Mouse (Mus musculus) thymus, postnatal 25 days (tissue): ENCODE measurements around the gene Abcb10.
"Not testable (repeated sequence)": the region's sequence is repeated elsewhere in the genome, so short reads cannot be mapped to it uniquely, and the experiment has no call there.

Source experiments
- DNase-seq: peaks from one replicate; pipeline ENCODE4 v3.0.0; 2022

The Abcb10 gene

GRCm38 (mm10) chr8:123982826-123983400 lies at the start of gene Abcb10:
Abcb10 (minus strand) TSS chr8:123983122.
- DNase-seq: peak; percentile 66

GRCm38 (mm10) chr8:124027831-124028230 lies 44.9 kb upstream of the Abcb10 start:
- no peak for DNase-seq

GRCm38 (mm10) chr8:124026265-124026664 lies 43.3 kb upstream of the Abcb10 start:
- DNase-seq: not testable (repeated sequence)

- DNase-seq: peak; percentile 97
Observed at GRCm38 (mm10) chr8:124021237-124022227, 38.6 kb upstream of the Abcb10 start, which contains the start of the genes Taf5l and Urb2. Taf5l (minus strand) TSS chr8:124021397. Urb2 (plus strand) TSS chr8:124021508.

GRCm38 (mm10) chr8:124020439-124021236 lies 37.7 kb upstream of the Abcb10 start:
- peak; percentile 71 for DNase-seq

- DNase-seq: peak; percentile 17
Observed at GRCm38 (mm10) chr8:124019782-124020181, 36.9 kb upstream of the Abcb10 start.

- no peak for DNase-seq
Observed at GRCm38 (mm10) chr8:124014751-124015150, 31.8 kb upstream of the Abcb10 start.

- DNase-seq: not testable (repeated sequence)
Observed at GRCm38 (mm10) chr8:124014299-124014698, 31.4 kb upstream of the Abcb10 start.

GRCm38 (mm10) chr8:124011989-124012586 lies 29.2 kb upstream of the Abcb10 start:
- no peak for DNase-seq

GRCm38 (mm10) chr8:124011580-124011979 lies 28.7 kb upstream of the Abcb10 start:
- no peak for DNase-seq

- no peak for DNase-seq
Observed at GRCm38 (mm10) chr8:124007829-124008228, 24.9 kb upstream of the Abcb10 start.

GRCm38 (mm10) chr8:124002546-124003108 lies 19.7 kb upstream of the Abcb10 start:
- DNase-seq: no peak

GRCm38 (mm10) chr8:123999568-123999967 lies 16.6 kb upstream of the Abcb10 start:
- no peak for DNase-seq

- DNase-seq: no peak
Observed at GRCm38 (mm10) chr8:123993997-123994396, 11.1 kb upstream of the Abcb10 start.

GRCm38 (mm10) chr8:123993597-123993996 lies 10.7 kb upstream of the Abcb10 start:
- no peak for DNase-seq

- DNase-seq: peak; percentile 3
Observed at GRCm38 (mm10) chr8:123992587-123992986, 9.7 kb upstream of the Abcb10 start.

- no peak for DNase-seq
Observed at GRCm38 (mm10) chr8:123990277-123991049, 7.5 kb upstream of the Abcb10 start.

- DNase-seq: no peak
Observed at GRCm38 (mm10) chr8:123989128-123989527, 6.2 kb upstream of the Abcb10 start.

GRCm38 (mm10) chr8:123988605-123989038 lies 5.7 kb upstream of the Abcb10 start:
- DNase-seq: no peak

- DNase-seq: peak; percentile 35
Observed at GRCm38 (mm10) chr8:123982291-123982793, 580 bp downstream of the Abcb10 start.

- DNase-seq: no peak
Observed at GRCm38 (mm10) chr8:123981674-123982073, 1.2 kb downstream of the Abcb10 start.
